Mouse (Mus musculus): ENCODE data around the gene Gm10413. TPM values are rescaled to one million over a fixed set of nuclear protein-coding genes. Genes with fewer than 3 reads are reported as not detected.
"Not testable (repeated sequence)": the region's sequence is repeated elsewhere in the genome, so short reads cannot be mapped to it uniquely, and the experiment has no call there.

Gene Gm10413
- polyA plus RNA-seq (2012; rRNA removed) = not detected in 2 replicates

DNA sequence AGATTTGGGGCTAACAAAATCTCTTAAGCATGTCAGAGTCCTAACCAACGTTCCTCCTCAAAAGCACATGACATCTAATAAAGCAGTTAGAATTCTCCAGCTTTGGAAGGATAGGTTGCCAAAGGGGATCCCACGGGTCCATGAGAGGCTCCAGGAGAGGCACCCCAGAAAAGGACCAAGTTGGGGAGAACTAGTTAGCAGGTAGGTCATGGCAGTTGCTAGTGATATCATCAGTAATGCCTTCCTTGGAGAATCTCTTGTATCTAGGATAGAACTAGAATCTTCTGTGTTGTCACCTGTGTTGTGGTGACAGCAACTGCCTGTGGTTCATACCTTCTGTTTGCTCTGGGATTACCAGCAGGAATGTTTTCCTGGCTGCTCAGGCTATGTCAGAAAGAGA is at the start of gene Gm10413:
Gene Gm10413, plus strand, starts transcription at position 301 of the 400 bp plus-strand sequence.
- not testable (repeated sequence) for DNase-seq (ENCODE audit: low read depth)

DNA sequence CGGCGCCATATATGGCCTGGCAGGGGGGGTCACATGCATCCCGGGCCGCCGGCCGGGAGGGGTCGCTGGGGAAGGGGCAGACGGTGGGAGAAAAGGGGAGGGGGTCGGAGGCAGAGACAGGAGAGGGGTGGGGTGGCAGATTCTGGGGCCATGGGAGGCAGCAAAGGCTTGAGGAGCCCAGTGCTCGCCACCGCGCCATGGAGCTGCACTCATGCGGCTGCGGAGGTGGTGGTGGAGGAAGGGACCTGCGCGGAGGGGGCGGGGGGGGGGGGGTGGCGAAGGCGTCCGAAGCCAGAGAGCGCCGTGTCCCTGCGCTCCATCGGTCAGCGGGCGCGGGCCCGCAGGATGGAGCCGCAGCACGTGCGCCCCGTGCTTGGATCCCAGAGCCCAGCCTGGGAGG is 17.4 kb downstream of the Gm10413 start, which contains the start of gene Gm10409:
Gene Gm10409, plus strand, starts transcription at position 301 of the 400 bp plus-strand sequence.
- DNase-seq (ENCODE audit: low read depth) = not testable (repeated sequence)

DNA sequence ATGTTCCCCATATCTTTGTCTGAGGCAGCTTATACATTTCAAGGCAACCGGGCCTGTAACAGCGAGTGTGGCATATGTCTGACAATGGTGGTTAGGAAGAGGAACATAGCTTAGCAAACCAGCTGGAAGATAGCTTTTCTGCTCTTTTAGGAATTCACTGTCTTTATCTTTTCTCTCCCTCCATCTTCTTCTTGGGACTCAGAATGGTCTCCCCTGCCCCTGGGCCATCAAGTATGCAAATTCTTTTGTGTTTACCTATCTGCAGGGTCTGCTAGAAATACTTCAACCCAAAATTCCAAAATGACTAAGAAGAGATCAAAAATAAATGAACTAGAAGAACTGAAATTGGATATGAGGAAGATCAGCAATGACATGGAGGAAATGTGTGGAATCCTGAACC is 32.9 kb downstream of the Gm10413 start, which contains the start of gene Gm3005:
Gene Gm3005, plus strand, starts transcription at position 301 of the 400 bp plus-strand sequence.
- not testable (repeated sequence) for DNase-seq (ENCODE audit: low read depth)

DNA sequence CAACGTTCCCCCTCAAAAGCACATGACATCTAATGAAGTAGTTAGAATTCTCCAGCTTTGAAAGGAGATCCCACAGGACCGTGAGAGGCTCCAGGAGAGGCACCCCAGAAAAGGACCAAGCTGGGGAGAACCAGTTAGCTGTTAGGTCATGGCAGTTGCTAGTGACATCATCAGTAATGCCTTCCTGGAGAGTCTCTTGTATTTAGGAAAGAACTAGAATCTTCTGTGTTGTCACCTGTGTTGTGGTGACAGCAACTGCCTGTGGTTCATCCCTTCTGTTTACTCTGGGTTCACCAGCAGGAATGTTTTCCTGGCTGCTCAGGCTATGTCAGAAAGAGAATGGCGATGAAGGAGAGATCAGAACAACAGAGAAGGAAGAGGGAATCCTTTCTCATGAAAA is 54.2 kb downstream of the Gm10413 start, which contains the start of gene Gm10408:
Gene Gm10408, plus strand, starts transcription at position 301 of the 400 bp plus-strand sequence.
- not testable (repeated sequence) for DNase-seq (ENCODE audit: low read depth)

Other genes with a start within 250 kb of the Gm10413 start
- gene Gm5795, start 206.8 kb upstream of the Gm10413 start, polyA plus RNA-seq (2012; rRNA removed) = 0.07 and 0.14 TPM in 2 replicates
- gene D830030K20Rik, start 186.6 kb upstream of the Gm10413 start, polyA plus RNA-seq (2012; rRNA removed) = 0.32 and 0.65 TPM in 2 replicates
- not detected in 2 replicates for gene Gm2956, start 62.5 kb upstream of the Gm10413 start, polyA plus RNA-seq (2012; rRNA removed)
- gene Gm10409, start 17.5 kb downstream of the Gm10413 start, polyA plus RNA-seq (2012; rRNA removed) = 0.20 and 0.23 TPM in 2 replicates
- gene Gm3005, start 33.0 kb downstream of the Gm10413 start, polyA plus RNA-seq (2012; rRNA removed) = 0.23 TPM in 1 of 2 replicates, not detected in the other
- not detected in 2 replicates for gene Gm10408, start 54.3 kb downstream of the Gm10413 start, polyA plus RNA-seq (2012; rRNA removed)
- gene Gm3012, start 239.4 kb downstream of the Gm10413 start, polyA plus RNA-seq (2012; rRNA removed) = not detected in 2 replicates

Data from gonadal fat pad, adult 2 months (tissue).